Mouse (Mus musculus) frontal cortex, postnatal 36 days (tissue): ENCODE results near the gene Adprhl2.

Source experiments
- DNase-seq, 2 experiments: peaks; one replicate each; pipeline ENCODE4 v3.0.0; 2022; ENCODE audit warnings: low spot score in 2 of 2

Gene Adprhl2

DNA sequence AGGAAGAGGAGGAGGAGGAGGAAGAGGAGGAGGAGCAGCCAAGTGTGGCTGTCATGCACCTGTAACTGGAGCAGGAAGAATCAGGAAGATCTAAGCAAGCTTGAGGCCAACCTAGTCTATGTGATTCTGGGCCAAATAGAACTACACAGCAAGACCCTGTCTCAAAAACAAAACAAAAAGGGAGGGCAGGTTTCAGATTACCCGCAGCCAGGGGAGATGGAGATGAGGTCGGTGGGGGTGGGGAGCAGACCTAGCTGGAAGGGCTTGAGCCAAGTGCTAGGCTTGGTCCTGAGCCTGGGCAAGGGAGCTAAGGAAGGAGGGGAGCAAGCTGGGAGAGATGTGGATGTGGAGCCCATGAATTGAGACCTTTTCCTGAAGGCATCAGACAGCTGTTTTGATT lies 14.7 kb downstream of the Adprhl2 start:
- DNase-seq: no peak

DNA sequence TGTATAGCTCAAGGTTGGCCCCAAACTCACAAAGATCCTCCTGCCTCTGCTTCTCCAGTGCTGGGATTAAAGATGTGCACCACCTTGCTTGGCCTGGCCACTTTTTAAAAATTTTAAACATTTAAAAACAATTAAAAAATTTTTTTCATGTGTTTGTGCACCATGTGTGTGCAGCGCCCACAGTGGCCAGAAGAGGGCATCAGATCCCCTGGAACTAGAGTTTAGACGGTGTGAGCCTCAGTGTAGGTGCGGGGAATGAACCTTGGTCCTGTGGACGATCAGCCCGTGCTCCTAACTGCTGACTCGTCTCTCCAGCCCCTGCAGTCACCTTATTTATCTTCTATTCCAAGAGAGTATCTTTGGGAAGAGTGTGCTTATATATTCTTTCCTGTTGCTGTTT lies 15.4 kb downstream of the Adprhl2 start:
- DNase-seq: no peak

DNA sequence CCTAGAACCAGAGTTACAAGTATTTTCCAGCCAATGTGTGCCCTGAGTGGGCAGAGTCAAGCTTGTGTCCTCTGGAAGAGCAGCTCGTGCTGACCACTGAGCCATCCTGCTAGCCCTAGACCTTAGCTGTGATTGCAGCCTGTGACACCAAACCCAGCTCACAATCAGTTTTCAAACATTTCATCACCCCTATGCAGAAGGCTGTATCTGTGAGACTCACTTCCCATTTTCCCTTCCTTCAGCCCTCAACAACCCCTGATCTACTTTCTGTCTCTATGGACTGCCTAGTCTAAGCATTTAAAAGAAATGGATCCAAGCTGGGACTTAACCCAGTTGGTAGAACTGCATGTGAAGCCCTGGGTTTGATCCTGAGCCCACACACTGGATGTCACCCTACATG lies 16.1 kb downstream of the Adprhl2 start:
- DNase-seq: no peak

DNA sequence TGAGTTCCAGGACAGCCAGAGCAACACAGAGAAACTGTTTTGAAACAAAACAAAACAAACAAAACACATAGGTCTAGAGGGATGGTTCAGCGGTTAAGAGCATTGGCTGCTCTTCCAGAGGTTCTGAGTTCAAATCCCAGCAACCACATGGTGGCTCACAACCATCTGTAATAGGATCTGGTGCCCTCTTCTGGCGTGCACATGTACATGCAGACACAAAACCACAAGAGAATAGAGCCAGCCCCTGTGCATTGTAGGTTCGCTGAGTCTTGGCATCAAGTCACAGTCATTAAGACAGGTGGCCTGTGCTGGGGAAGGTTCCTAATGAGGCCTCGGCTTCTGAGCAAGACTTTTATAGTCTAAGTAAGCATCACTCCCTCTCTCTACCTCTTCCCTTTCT lies 17.6 kb downstream of the Adprhl2 start:
- no peak for DNase-seq

DNA sequence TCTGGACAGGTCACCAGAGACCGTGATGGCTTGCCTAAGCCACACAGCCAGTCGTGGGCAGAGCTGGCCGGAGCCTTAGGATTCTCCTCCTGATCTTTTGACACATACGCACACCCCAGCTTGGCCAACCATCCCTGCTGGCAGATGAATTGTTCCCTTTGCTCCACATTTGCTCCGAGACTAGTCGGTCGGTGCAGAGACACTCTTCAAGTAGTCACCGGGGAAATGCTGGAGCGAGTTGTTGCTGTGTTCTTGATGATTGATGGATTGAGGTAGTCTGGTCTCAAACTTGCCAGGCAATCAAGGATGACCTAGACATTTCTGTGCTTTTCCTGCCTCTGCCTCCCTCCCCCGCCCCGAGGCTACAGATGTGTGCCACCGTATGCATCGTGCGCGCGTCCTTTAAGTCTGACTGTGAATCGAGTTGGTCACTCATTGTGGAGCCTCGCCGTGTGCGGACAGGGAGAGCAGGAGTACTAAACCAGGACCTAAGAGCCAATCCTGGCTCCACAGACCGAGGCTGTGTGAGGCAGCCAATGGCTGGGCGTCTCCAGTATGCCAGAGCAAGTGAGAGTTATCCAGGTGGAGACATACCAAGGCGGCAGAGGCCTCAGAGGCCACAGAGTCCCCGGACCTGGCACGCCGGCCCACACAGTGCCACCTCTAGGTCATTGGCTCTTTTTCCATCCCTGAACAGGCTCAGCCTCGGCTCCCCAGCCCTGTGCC lies 19.8 kb downstream of the Adprhl2 start:
- DNase-seq: no peak

DNA sequence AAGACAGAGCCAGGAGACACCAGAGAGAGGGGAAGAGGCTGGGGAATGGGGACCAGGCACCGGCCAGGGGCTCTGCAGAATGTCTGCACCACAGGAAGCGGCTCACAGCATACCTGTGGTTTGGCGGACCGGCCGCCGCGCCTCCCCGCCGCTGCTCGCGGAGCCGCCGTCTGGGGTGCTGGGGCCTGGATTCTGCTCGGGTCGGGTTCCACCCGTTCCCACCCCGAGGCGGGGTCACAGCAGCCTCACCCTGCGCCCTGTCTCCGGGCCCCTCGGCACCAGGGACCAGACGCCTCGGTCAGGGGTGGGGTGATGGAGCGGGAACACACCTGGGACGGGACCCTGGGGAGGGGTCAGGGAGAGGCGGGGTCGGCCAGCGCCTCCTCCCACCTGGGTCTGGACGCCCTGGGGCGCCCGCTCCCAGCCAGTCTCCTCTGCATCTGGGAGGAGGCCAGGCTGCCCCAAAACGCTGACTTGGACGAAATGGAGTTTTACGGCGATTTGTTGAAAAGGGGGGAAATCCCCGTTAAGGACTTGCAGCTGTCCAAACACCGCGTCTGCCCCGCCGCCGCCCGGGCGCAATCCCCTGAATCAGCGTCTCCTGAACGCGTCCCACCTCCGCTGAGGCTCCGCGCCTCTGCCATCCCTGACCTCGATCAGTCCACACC lies 20.5 kb downstream of the Adprhl2 start:
- no peak for DNase-seq

DNA sequence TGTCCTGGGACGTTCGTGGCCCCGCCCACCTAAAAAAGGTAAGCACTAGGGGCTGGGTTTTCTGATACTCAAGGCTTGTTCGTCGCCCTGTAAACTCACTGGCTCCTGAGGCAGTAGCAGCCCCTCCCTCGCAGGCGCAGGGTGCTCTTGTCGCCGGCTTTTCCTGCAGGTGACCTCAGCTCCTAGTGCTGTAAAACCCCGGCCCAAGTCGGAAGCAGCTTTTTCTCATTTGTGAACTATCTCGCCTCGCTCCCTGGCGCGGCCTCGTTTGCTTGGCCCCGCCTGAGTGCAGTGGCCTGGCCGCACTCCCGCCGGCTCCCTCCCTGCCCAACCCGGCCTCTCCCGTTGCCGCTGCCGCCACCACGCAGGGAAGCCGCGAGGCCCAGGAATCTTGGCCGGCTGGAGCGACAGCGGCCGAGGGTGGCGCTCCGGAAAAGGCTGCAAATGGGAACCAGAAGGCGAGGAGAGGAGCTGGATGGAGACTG lies 24.8 kb downstream of the Adprhl2 start:
- peak; percentile 33 to 37 for DNase-seq

DNA sequence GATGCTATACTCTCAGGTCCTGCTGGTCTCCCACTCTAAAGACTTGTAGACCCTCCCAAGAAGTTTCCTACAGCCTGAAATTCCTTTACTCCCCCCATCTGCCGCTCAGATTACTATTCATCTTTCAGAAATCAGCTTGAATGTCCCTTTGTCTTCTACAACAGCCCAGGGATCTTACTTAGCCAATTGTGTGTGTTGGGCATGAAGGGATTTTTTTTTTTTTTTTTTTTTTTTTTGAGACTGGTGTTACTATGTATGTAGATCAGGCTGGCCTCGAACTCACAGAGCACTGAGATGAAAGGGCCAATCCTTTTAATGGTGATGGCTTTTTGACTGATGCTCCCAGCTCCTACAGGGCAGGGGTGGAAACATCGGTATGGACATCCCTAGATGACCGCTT lies 25.6 kb downstream of the Adprhl2 start:
- DNase-seq: no peak

DNA sequence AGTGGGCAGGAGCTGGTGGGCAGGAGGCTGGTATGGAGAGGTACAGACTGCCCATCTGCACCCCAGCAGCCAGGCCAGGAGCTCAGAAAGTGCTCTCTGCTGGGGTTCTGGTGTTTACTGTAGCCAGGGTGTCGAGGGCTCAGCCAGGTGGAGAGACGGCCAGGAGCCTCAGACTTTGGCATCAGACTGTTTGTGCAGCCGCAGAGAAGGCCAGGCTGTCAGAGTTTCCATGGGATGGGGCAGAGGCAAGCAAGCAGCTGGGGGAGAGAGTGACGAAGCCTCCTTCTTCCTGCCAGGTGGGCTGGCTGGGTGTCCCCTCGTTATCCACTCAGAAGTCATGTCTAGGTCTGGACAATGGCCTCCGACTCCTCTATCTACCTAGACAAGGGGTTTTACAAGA lies 26.4 kb downstream of the Adprhl2 start:
- DNase-seq: no peak

DNA sequence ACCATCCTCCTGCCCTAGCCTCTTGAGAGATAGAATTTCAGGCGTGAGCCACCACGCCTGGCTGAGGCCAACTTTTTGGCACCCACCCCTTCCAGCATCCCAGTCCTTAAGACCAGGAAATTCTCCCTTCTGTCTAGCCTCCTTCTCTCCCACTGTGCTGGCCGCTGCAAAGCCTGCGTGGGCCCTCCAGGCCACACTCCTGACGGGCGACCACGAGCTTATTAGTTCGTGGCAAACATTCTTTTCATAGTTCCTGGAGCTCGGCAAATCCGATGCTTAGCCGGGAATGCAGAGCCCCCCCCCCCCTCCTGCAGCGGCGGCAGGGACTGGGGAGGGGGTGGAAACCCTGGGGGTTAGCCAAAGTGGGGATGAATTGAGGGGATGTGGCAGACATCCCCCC lies 30.3 kb downstream of the Adprhl2 start:
- DNase-seq: no peak

DNA sequence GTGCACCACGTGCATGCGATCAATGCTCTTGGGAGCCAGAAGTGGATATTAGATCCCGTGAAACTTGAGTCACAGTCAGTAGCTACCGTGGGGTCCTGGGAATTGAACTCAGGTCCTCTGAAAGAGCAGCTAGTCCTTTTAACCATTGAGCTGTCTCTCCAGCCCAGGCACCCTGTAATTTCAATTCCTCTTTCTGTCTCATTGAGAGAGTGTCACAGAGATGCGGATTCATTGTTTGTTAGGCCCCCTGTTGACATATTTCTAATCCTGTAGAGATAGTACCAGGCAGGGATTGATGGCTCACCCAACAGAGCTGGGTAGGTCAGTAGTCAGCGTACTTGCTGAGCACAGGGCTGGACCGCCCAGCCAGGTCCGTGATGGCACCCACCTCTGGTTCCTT lies 31.2 kb downstream of the Adprhl2 start:
- DNase-seq: no peak

DNA sequence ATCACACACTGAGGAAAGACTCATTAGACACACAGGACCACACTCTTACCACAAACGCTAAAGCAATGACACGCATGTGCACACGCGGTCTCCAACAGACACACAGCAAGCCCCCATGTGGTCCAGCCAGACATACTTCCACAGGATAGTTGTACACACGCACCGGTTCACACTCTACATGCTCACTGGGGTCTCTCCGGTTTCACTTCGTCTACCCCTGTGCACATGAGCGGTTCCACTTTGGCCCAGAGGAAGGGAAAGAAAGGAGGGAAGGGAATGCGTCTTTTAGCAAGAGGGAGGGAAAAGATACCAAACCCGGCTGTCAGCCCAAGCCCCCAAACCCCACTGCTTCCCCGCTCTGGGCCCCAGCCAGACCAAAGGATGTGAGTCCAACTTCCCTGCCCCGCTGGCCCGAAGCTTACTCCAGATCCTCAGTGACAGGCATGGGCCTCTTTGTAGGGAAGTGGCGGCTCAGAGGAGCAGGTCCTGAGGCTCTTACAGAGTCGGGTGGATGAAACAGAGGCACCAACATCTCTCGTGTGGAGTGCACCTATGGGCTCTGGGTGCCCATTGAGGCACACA lies 33.3 kb downstream of the Adprhl2 start:
- DNase-seq: no peak

DNA sequence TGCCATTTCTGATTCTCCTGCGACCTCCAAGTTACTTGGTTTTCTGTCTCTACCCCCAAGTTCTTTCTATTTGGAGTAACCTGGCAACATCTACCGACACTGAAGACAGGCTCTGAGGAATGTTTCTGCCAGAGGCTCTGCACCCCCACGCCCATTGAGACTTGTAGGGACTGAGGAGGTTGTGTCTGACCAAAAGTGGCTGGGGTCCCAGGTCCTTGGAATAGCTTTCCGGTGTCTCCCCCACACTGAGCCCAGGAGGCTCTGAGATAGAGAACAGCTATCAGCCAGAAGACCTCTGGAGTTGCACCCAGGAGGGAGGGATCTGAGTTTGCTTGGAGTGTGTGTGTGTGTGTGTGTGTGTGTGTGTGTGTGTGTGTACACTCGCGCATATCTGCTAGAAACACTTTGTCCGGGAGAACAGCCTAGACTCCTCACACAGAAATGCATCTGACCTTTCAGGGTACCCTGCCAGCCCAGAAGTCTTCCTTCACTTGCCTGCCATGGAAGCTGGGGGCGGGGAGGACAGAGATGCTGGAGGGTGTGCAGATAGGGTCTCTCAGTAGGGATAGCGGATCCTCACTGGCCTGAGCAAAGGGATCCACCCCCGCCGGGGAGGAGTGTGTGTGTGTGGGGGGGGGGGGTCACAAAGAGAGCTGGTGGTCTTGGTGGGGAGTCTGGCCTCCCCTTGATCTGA lies 34.1 kb downstream of the Adprhl2 start:
- no peak for DNase-seq

DNA sequence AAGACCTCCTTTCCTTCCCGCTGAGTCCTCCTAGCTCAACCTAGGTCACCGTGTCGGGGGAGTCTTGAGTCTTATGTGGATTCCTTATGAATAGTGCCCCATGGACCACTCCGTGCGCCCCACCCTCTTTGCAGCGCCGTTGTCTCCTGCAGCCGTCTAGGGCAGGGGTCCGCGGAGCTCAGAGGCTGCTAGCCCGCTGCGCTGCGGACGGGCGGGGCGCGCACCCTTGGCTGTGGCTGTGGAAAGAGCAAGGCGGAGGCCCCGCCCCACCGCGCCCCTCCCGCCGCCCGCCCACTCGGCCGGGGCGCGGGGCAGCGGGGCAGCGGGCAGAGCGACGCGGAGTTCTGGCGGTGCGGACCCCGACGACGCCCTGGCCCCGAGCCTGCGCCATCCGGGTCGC lies 35.0 kb downstream of the Adprhl2 start, which contains the start of gene Col8a2:
Gene Col8a2 (plus strand): TSS at position 302 of the 400 bp plus-strand sequence.
- no peak for DNase-seq

DNA sequence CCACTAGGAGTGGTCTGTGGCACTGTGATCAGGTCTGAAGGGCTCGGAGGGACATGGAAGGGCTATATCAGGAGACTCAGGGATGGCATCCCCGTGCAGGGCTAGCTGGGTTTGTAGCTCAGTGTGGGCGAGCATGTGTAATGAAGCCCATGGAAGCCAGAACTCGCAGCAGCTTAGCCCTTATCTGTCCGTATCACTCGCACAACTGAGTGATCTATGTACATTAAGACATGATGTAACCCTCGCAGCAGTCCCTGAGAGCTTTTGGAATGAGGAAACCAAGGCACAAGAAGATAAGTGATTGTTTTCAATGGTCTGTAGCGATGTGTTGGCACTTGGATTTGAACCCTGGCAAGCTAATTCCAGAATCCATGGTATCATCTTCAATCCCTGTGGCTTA lies 37.9 kb downstream of the Adprhl2 start:
- DNase-seq: no peak

DNA sequence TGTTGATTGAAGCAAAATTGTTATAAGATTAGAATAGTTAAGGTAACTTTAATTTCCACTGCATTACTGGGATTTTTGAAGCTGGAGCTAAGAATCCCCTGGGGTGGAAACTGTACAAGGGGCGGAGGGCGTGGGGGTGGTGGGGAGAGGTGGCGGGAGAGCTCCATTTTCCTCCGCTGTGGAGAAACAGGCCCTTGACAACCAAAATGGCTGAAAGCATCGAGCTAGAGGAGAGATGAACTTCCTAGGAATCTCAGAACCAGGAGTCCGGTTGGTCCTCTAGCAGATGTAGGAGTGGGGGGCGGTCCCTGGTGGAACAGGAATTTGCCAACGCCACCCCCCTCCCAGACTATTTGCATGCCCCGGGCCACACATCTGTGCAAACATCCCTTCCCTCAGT lies 39.8 kb downstream of the Adprhl2 start:
- DNase-seq: no peak

DNA sequence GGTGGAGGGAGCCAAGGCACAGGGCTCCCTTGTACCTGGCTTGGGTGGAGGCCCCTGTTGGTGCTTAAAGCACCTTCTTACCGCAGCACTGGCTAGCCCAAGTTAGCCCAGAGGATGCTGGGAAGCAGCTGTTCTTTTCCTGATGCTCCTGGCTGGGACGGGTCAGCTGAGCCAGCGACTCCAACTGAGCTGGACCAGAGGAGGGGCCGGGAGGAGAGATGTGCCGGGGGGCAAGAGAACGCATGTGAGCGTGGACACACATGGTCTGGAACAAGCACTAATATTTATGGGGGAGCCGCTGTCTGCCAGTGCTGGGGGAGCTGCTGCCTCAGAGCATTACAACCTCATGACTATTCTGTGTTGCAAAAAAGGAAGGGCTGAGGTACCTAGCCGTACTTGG lies 42.5 kb downstream of the Adprhl2 start:
- no peak for DNase-seq

DNA sequence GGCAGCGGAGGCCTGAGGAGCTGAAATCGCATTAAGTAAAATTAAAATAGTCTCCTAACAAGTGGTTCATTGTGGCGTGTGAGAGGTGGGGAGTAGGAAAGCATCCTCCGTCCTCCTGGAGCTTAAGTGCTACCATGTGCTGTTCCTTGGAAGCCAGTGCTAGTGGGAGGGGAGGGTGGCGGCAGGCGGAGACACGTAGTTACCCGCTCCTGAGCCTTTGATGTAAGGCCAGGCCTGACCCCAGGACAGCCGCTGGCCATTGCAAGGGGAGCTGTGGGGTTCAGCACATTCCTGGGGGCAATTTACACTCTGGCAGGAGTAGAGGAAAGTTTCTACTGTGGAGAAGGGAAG lies 43.0 kb downstream of the Adprhl2 start:
- no peak for DNase-seq

DNA sequence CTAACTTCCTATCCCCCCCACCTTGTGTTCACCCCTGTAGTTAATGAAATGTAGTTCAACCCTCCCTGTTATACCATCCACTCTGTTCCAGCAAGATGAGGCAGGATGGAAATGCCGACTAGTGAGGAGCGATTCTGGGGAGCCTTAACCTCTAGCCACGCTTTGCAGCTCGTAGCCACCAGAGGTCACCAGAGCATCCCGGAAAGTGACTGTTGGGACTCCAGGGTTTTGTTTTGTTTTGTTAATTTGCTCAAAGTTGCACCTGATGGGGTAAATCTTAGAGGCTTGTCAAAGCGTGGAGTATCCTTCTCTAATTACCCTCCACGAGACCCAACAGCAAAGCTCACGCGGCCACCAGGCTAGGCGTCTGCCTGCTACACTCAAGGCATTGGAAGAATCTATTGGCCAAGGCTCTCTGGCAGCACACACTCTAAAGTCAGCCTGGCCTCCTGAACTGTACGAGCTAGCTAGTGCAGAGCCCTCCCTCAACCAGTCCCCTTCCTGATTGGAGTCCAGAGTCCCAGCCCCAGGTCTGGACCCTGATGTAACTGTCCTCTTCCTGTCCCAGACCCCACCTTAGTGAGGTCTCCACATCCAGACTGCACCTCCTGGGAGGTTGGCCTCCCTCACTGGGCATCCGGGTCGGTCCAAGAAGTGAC lies 43.5 kb downstream of the Adprhl2 start:
- DNase-seq: no peak

DNA sequence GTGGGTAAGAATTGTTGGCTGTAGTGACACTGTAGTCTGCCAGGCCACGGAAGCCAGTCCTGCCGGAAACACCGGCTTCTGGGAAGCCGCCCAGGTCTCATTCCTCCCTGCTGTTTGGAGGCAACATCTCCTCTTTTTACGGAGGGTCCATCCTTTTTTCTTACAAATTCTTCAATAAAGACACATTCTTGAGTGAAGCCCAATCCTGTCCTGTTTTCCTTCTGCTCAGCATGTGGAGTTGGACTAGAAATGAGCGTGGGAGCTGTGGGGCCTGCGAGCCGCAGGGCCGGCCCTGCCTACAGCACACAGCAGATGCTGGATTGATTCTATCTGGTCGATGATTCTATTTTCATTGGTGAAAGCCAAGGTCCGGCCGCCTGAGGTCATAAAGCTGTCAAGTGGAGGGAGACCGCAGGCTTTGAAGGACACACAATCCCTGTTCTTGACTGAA lies 45.8 kb downstream of the Adprhl2 start:
- no peak for DNase-seq

DNA sequence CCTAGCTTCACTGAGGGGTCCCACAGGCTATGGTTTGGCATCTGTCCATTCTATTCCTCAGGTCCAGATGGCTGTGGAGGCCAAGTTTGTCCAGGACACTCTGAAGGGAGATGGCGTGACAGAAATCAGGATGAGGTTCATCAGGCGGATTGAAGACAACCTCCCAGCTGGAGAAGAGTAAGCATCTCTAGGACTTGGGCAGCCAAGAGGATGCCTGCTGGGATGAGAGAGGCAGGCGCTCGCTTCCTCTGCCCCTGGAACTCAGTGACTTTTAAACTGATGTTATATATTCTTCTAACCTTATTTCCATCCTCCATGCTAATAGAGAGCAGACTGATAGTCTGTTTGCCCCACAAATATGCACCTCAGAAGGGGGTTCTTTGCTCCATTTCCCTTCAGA lies 46.4 kb downstream of the Adprhl2 start:
- no peak for DNase-seq

DNA sequence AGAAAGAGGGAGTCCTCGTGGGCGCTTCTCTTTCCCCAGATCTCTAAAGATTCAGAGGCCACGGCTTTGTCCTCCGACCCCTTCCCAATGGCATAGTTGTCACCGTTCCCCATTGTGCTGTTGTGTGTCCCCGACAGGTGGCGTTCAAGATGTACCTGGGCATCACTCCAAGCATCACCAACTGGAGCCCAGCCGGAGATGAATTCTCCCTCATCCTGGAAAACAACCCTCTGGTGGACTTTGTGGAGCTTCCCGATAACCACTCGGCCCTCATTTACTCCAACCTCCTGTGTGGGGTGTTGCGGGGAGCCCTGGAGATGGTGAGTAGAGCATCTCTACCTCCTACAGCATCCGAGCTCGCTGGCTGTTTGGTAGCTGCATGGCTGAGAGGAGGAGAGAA lies 47.8 kb downstream of the Adprhl2 start:
- DNase-seq: no peak
